Comparison of ENCODE assay signal across 14 mouse cellular contexts in genomic region chr1:154433520-154433919, GRCm38 (mm10).
"Had no signal": no experiment of that assay in that cellular context is flagged by ENCODE, and none has a peak within 500 bp of the region (broad histone marks: within the 10 kb centered on the region; RNA-seq: fewer than 3 reads in every experiment).

No protein-coding gene starts in this region.

- H3K4me1 ChIP-seq: lung, embryonic 15.5 days; megakaryocyte, embryonic 14.5 days; midbrain, embryonic 13.5 days; midbrain, embryonic 15.5 days; neural tube, embryonic 12.5 days had no signal

- H3K27me3 ChIP-seq: lung, embryonic 15.5 days; megakaryocyte, embryonic 14.5 days; midbrain, embryonic 13.5 days; midbrain, embryonic 15.5 days; neural tube, embryonic 12.5 days had no signal

- H3K27ac ChIP-seq: lung, embryonic 15.5 days; macrophage; midbrain, embryonic 13.5 days; midbrain, embryonic 15.5 days; neural tube, embryonic 12.5 days had no signal

- H3K4me3 ChIP-seq: lung, embryonic 15.5 days; megakaryocyte, embryonic 14.5 days; midbrain, embryonic 13.5 days; midbrain, embryonic 15.5 days; neural tube, embryonic 12.5 days had no signal

- H3K36me3 ChIP-seq: lung, embryonic 15.5 days; neural tube, embryonic 12.5 days had no signal

- H3K9me3 ChIP-seq: lung, embryonic 15.5 days; midbrain, embryonic 13.5 days; midbrain, embryonic 15.5 days; neural tube, embryonic 12.5 days had no signal

- DNase-seq: lung, adult 2 months; lung, postnatal 14 days; lung, postnatal 36 days; right cerebral cortex, postnatal 14 days; spleen, adult 18-20 months; thymus, adult 18-20 months; thymus, postnatal 14 days; thymus, postnatal 36 days had no signal
